Mouse (Mus musculus): ENCODE results near the gene Tert. TPM values are rescaled to one million over a fixed set of nuclear protein-coding genes. Genes with fewer than 3 reads are reported as not detected.

Gene Tert
- polyA plus RNA-seq, 1 experiment from 2014 or later: 7.6 TPM

DNA sequence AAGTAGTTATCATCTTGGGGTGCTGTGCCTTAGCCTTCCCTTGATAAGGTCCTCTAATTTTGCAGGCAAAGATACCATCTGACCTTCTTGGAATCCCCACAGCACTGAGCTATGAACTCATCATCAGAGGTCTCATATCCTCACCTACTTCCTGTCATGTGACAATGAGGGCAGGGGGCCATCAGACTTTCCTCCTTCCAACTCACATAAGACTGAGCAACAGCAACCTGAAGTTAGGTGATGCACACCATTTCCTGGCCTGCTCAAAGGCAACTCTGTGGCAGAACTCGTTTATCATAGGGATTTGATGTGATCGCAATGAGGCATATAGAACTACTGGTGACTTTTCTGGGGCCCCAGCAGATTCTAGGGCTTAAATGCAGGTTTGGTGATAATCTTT, 55.5 kb downstream of the Tert start:
- Histone ChIP-seq H3K4me3 (no peak overlapping the region), H3K9me3 (no peaks in the 10 kb centered on the region), H3K27ac (no peak overlapping the region), H3K4me1 (no peaks in the 10 kb centered on the region), H3K36me3 (replicated peaks) (no peaks in the 10 kb centered on the region), H3K27me3 (ENCODE audit: poor library complexity, severe bottlenecking) (no peaks in the 10 kb centered on the region)
- no peak for DNase-seq (ENCODE audit: extremely low spot score, low spot score)
- 79% methylated on average over 2 of the region's 2 CpGs for WGBS

DNA sequence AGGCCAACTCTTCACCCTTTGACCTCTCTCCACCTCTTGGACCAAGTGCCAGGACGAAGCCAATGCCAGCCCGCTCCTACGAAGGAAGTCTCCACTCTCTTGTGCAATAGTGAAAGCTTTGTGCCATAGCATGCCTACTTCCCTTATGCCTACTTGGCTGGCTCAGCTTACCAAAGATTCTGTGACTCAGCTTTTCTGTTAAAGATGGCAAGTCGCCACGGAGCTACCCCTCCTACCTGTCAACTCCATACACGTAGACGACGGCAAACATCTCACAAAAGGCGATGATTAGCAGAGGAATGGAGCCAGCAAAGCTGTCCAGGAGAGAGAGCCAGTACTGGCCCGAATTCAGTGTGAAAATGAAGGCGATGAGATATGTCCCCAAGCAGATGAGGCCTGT, 57.0 kb downstream of the Tert start:
- Histone ChIP-seq H3K27ac (no peak overlapping the region), H3K9me3 (no peaks in the 10 kb centered on the region), H3K4me3 (no peak overlapping the region), H3K27me3 (ENCODE audit: poor library complexity, severe bottlenecking) (no peaks in the 10 kb centered on the region), H3K4me1 (no peaks in the 10 kb centered on the region), H3K36me3 (replicated peaks) (no peaks in the 10 kb centered on the region)
- no peak for DNase-seq (ENCODE audit: extremely low spot score, low spot score)
- WGBS: 91% methylated on average over 11 of the region's 11 CpGs

DNA sequence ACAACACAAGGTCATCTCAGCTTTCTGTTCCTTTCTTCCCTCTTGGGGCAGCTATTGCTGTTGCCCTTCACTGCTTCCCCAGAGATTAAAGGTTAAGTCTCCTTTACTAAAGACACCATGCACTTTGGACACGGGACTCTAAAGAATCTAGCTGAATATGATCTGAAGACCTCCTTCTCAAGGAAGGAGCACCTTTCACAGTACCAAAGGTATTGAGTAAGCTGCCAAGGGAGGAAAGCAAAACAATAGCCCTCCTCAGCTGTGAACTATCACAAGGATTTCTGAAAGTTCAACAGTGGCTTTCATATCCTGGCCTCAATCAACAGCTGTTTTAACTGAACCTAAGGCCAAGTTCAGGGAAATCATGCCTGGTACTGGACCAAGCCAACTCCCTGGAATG, 57.7 kb downstream of the Tert start:
- Histone ChIP-seq H3K27ac (no peak overlapping the region), H3K4me3 (no peak overlapping the region), H3K4me1 (no peaks in the 10 kb centered on the region), H3K27me3 (ENCODE audit: poor library complexity, severe bottlenecking) (no peaks in the 10 kb centered on the region), H3K9me3 (no peaks in the 10 kb centered on the region), H3K36me3 (replicated peaks) (no peaks in the 10 kb centered on the region)
- DNase-seq (ENCODE audit: extremely low spot score, low spot score): no peak
- 95% methylated on average over 1 of the region's 1 CpGs for WGBS

DNA sequence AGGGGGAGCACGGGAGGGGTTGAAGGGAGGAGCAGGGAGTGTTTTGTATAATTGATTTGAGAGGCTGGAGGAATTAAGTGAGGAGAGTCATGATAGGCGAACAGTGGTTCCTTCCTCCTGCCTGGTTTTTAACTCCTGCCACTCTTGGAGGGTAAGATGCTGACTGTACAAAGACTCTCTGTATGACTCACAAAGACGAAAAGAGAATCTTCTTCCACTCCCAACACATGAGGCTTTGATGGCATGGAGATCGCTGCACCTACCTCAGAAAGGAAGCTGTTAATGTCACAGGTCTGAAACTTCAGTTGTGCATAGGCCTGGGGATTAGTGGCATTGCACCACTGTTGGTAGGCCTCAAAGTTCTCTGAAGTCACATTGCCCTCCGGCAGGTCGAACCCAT, 58.8 kb downstream of the Tert start:
- no peak for DNase-seq (ENCODE audit: extremely low spot score, low spot score)
- H3K36me3 ChIP-seq (replicated peaks): no peaks in the 10 kb centered on the region
- 89% methylated on average over 6 of the region's 6 CpGs for WGBS

DNA sequence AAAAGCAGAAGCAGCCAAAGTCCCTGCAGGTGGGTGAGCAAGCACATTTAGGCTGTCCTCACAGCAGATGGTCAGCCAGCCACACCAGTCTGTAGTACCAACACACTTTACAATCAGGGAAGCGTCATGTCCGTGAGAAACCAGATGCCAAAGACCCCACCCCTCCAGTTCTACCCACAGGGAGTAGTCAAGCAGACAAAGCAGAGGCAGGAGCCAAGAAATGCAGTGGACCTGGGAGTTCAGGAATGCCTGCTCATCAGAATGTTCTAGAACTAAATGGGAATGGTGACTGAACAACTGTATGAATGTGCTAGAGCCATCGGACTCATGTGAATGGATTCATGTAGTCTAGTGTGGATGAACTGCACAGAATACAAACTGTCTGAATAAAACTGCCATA, 60.9 kb downstream of the Tert start:
- Histone ChIP-seq H3K4me3 (no peak overlapping the region), H3K9me3 (no peaks in the 10 kb centered on the region), H3K36me3 (replicated peaks) (no peaks in the 10 kb centered on the region), H3K27me3 (ENCODE audit: poor library complexity, severe bottlenecking) (no peaks in the 10 kb centered on the region), H3K4me1 (0 out of 2 replicates have a peak, but pooled peaks cover 3% of the 10 kb centered on the region), H3K27ac (no peak overlapping the region)
- no peak for DNase-seq (ENCODE audit: extremely low spot score, low spot score)
- 82% methylated on average over 3 of the region's 3 CpGs for WGBS

More for the DNA sequence above, 58.8 kb downstream of the Tert start:
- no peaks in the 10 kb centered on the region for H3K9me3 ChIP-seq
- no peaks in the 10 kb centered on the region for H3K27me3 ChIP-seq (ENCODE audit: poor library complexity, severe bottlenecking)
- no peaks in the 10 kb centered on the region for H3K4me1 ChIP-seq
- H3K27ac ChIP-seq: no peak overlapping the region
- H3K4me3 ChIP-seq: no peak overlapping the region

DNA sequence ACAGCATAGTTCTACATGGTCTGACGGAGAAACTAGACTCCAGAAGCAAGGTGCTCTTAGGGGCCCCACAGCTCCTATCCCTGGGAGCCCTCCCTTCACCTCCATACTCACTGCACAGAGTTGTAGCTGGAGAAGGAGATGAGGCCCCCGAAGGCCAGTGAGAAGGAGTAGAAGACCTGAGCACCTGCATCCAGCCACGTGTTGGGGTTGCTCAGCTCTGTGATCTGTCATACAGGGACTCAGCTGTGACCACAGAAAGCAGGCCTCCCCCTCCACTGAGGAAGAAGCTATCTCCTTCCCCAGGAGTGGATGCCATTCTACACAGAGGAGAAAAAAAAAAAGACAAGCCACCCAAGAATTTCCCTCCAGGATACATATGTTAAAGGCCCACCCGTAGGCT, 62.2 kb downstream of the Tert start:
- 0 out of 2 replicates have a peak, but pooled peaks cover 3% of the 10 kb centered on the region for H3K4me1 ChIP-seq
- H3K36me3 ChIP-seq (replicated peaks): no peaks in the 10 kb centered on the region
- 82% methylated on average over 4 of the region's 4 CpGs for WGBS
- DNase-seq (ENCODE audit: extremely low spot score, low spot score): no peak
- no peak overlapping the region for H3K4me3 ChIP-seq
- H3K27me3 ChIP-seq (ENCODE audit: poor library complexity, severe bottlenecking): no peaks in the 10 kb centered on the region
- H3K9me3 ChIP-seq: no peaks in the 10 kb centered on the region
- H3K27ac ChIP-seq: no peak overlapping the region

DNA sequence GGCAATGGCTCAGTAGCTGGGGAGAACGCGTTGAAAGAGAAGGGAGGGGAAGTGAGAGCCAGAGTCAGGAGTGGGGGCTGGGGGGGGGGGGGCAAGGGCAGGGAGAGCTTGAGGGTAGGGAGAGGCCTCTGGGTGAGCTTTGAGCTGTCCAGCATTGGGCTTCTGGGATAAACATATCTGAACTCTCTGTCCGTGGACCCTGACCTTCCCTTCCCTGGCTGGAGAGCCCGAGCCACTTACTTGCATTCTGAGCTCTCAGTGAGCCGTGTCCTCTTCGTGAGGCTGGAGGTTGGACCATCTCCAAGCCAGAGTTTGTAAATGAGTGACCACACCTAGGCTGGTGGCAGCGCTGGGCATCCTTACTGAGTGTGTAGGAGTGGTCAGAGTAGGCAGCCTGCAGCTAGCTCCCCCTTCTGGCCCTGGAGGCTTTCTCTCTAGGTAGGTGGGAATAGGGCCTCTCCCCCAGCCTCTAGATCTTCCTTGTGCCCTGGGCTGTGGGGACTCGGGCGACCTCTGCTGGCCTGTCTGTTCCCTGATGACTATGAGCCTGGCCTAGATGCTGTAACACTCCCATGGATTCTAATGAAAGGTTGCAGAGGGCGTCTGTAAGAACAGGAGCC, 65.6 kb downstream of the Tert start:
- Histone ChIP-seq H3K27ac (no peak overlapping the region), H3K4me1 (0 out of 2 replicates have a peak, but pooled peaks cover 3% of the 10 kb centered on the region), H3K27me3 (ENCODE audit: poor library complexity, severe bottlenecking) (no peaks in the 10 kb centered on the region), H3K9me3 (no peaks in the 10 kb centered on the region), H3K4me3 (no peak overlapping the region), H3K36me3 (replicated peaks) (no peaks in the 10 kb centered on the region)
- DNase-seq (ENCODE audit: extremely low spot score, low spot score): peak; percentile 67
- 31% methylated on average over 10 of the region's 10 CpGs for WGBS

DNA sequence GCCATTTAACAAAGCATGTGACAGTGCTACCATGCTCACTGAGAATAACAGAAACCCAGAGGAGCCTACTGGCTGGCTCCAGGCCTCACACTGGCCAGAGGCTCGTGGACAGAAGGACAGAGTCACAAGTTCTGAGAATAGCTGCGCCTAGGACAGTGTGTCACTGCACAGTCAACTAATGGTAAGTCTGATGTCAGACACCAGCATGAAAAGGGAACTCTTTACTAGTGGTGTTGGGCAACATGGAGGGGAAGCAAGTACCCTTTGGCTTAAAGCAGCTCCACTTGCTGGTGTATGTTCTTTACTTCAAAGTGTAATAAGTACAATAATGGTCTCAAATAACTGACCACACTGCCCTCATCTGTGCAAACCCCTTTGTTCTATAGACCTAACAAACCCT, 66.6 kb downstream of the Tert start:
- H3K9me3 ChIP-seq: no peaks in the 10 kb centered on the region
- no peaks in the 10 kb centered on the region for H3K27me3 ChIP-seq (ENCODE audit: poor library complexity, severe bottlenecking)
- 0 out of 2 replicates have a peak, but pooled peaks cover 3% of the 10 kb centered on the region for H3K4me1 ChIP-seq
- H3K27ac ChIP-seq: no peak overlapping the region
- DNase-seq (ENCODE audit: extremely low spot score, low spot score): no peak
- 71% methylated on average over 2 of the region's 2 CpGs for WGBS
- H3K4me3 ChIP-seq: no peak overlapping the region
- H3K36me3 ChIP-seq (replicated peaks): no peaks in the 10 kb centered on the region

DNA sequence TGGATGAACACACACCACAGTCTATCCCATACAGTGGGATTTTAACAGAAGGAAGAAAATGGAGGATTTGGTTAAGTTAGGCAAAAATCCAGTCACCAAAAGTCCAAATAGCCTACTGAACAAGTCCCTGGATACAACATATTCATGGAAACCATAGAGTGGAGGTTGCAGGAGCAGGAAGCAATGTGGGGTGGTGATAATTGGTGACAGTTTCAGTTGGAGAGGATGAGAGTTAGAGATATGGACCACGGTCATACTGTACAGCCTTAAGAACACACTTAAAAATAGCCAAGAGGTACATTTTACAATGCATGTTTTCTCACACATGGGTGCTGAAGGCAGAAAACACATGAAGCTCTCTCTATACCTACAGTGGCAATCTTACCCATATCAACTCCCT, 68.3 kb downstream of the Tert start:
- 0 out of 2 replicates have a peak, but pooled peaks cover 3% of the 10 kb centered on the region for H3K4me1 ChIP-seq
- H3K36me3 ChIP-seq (replicated peaks): no peaks in the 10 kb centered on the region
- H3K27ac ChIP-seq: no peak overlapping the region
- no peak overlapping the region for H3K4me3 ChIP-seq
- no peak for DNase-seq (ENCODE audit: extremely low spot score, low spot score)
- no peaks in the 10 kb centered on the region for H3K27me3 ChIP-seq (ENCODE audit: poor library complexity, severe bottlenecking)
- WGBS: 100% methylated on average over 1 of the region's 1 CpGs
- H3K9me3 ChIP-seq: no peaks in the 10 kb centered on the region

DNA sequence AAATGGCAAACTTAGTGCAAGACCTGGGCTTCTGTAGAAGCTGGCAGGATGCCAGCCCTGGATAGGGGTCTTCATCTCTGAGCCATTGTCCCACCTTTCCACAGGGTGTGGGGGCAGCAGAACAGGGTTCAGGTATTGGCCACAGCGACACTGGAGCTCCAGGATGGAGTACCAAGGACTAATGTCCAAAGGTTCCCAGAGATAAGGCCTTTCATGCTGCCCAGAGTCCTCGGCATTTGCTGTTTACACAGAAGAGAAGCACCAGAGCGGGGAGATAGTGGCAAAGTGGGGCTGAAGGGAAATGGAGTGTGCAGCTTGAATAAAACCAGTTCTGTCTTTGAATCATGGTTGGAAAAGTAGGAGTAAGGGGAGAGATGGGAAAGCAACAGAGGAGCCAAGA, 69.8 kb downstream of the Tert start:
- no peak overlapping the region for H3K27ac ChIP-seq
- 83% methylated on average over 3 of the region's 3 CpGs for WGBS
- DNase-seq (ENCODE audit: extremely low spot score, low spot score): no peak

More for the DNA sequence above, 69.8 kb downstream of the Tert start:
- H3K4me3 ChIP-seq: no peak overlapping the region
- H3K4me1 ChIP-seq: 0 out of 2 replicates have a peak, but pooled peaks cover 3% of the 10 kb centered on the region
- H3K9me3 ChIP-seq: no peaks in the 10 kb centered on the region
- no peaks in the 10 kb centered on the region for H3K27me3 ChIP-seq (ENCODE audit: poor library complexity, severe bottlenecking)
- no peaks in the 10 kb centered on the region for H3K36me3 ChIP-seq (replicated peaks)

Other genes with a start within 250 kb of the Tert start
- 63.5 and 67.3 TPM in 2 replicates for gene Lpcat1, start 159.7 kb upstream of the Tert start, polyA plus RNA-seq (2016; fragmentation: Nextera tagmentation; extraction: Ambion mirVana)
- gene Slc6a3, start 90.2 kb upstream of the Tert start, polyA plus RNA-seq (2016; fragmentation: Nextera tagmentation; extraction: Ambion mirVana): 0.11 and 0.22 TPM in 2 replicates
- 103 and 104 TPM in 2 replicates for gene Clptm1l, start 22.9 kb upstream of the Tert start, polyA plus RNA-seq (2016; fragmentation: Nextera tagmentation; extraction: Ambion mirVana)
- gene Slc6a18, start 51.1 kb downstream of the Tert start, polyA plus RNA-seq (2016; fragmentation: Nextera tagmentation; extraction: Ambion mirVana): not detected in 2 replicates
- gene Slc6a19, start 78.0 kb downstream of the Tert start, polyA plus RNA-seq (2016; fragmentation: Nextera tagmentation; extraction: Ambion mirVana): 0.06 and 0.10 TPM in 2 replicates
- gene Slc12a7, start 106.2 kb downstream of the Tert start, polyA plus RNA-seq (2016; fragmentation: Nextera tagmentation; extraction: Ambion mirVana): 57.2 and 57.5 TPM in 2 replicates
- gene Nkd2, start 220.7 kb downstream of the Tert start, polyA plus RNA-seq (2016; fragmentation: Nextera tagmentation; extraction: Ambion mirVana): 15.9 and 16.3 TPM in 2 replicates